Mouse (Mus musculus) adrenal gland, adult (tissue): ENCODE results near the gene A530032D15Rik.
"Not testable (repeated sequence)": the region's sequence is repeated elsewhere in the genome, so short reads cannot be mapped to it uniquely, and the experiment has no call there.

Experiments used
- DNase-seq, 2 experiments: peaks; one replicate each; pipeline ENCODE4 v3.0.0; 2022 to 2023; ENCODE audit warnings: low spot score in 1 of 2; ENCODE audit not compliant: inconsistent age in 2 of 2

A530032D15Rik gene

DNA sequence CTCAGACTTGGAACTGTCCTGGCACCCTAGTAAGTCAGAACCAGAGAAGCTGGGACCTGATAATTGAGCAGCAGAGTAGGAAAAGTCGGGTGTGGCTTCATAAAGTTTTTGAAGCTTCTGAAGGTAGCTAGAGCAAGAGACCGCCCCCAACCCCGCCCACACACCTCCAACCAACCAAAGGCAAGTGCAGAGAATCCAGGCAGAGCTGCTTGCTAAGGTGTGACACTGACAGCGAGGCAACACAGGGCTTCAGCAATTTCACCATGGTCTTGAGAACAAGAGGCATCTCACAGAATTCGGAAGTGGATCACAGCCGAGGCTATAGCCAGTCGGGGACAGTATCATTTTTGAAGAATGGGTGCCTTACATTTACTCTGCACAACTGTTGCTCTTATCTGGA is at the start of gene A530032D15Rik:
A530032D15Rik (minus strand) TSS at position 101 of the 400 bp plus-strand sequence.
- not testable (repeated sequence) for DNase-seq

DNA sequence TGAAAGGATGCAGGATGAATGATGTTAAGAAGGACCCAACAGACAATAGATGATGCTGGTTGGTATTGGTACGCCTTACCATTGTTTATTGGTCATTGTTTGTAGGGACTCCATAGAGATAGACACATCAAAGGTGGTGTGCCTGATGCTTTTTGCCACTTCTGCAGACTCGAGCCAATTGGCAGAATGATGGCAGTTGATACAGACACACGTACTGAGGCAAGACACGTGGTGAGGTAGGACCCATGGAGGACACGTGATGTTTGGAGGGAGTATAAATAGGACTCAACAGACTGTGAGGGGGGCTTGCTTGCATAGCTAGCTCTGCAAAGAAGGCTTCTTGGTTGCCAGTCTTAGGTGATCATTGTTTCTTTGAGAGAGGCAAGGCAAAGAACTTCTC is 45.5 kb upstream of the A530032D15Rik start:
- not testable (repeated sequence) for DNase-seq

DNA sequence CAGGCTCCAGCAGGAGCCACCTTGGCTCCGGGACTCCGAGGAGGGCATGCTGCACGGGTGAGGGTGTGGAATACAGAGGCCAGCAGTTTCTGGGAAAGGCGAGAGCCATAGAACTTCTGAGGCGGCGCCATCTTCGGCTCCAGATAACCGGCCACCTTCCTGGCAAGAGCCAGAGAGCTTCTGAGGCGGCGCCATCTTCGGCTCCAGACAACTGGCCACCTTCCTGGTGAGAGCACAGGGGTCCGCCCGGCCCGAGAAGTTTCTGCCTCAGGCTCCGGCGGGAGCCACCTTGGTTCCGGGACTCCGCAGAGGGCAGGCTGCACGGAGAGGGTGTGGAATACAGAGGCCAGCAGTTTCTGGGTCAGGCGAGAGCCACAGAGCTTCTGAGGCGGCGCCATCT is 24.0 kb upstream of the A530032D15Rik start:
- DNase-seq, result not testable (repeated sequence)

DNA sequence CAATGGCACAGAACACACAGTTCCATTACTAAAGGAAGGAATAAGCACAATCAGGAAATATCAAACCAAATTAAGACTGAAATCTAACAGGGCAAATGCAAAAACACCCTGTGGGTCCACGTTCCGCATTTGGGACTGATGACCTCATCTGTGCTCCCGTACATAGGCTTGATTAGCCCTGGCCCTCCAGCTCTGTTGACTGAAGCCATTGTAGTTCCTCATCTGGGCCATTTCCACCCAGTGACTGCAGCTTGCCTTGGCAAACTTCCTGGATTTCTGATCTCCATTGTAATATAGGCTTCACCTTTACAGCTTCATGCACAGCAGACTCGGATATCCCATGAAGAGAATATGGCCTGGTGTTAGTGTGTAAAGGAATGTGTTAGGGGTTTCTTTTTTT is 12.2 kb upstream of the A530032D15Rik start:
- DNase-seq, result not testable (repeated sequence)

DNA sequence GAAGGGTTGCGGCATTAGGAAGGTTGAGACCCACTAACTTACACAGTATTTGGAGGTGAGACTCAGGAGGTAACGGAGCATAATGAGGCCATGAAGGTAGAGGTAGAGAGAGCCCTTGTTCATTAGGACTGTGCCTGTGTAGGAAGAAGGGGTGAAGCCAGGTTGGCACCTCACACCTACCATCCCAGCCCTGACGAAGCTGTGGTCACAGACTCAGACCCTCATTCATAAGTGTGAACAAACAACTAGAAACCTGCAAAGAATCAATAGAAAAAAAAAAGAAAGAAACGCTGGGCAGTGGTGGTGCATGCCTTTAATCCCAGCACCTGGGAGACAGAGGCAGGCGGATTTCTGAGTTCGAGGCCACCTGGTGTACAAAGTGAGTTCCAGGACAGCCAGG is 8.7 kb upstream of the A530032D15Rik start:
- not testable (repeated sequence) for DNase-seq

DNA sequence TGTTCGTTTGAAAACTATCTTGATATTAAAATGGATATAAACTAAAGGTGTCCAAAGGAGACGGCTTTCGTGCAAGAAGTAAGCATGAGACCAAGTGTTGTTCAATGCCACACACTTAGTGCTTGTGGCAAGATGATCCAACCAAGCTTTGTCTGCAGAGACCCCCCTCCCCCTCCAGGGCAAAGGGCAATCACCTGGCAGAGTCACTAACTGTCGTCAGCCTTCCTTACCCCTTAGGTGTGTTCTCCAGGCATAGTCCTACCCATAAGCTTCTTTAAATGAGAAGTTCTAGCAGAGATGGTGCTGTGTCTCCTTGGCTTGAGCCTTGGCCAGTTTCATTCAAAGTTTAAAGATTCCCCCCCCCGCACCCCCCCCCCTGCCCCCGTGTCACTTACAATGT is 7.9 kb upstream of the A530032D15Rik start:
- DNase-seq, result not testable (repeated sequence)

DNA sequence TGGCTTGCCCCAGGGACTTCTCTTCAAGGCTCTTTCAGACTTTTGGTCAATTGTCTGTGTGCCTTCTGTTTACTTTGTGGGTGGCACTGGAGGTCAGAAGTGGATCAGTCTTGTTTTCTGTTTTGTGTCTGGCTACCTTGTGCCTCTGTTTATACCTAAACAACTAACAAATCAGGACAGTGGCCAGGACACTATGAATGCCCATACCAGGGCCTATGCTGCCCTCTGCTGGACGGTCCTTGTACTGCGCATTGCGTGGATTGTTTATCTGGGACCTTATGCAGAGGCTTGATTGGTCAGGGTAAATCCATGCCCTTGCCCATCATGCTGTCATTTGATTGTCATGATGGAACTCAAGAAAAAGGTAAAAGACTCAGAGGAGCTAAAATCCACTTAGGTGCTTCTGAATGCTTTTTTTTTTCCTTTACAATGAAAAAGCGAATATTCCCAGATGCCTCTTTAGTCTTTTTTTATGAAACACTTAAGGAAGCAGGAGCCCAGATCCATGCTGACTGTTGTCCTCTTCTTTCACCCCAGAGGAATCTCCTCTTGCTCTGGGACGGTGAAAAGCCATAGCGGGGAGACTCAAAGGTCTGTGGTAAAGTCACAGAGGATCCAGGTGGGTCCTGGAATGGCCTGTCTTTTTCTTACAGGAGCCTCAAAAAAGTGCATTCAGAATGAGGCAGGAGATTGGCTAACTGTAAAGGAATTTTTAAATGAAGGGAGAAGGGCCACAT is 5.2 kb upstream of the A530032D15Rik start:
- DNase-seq, result peak; percentile 50 to 89

DNA sequence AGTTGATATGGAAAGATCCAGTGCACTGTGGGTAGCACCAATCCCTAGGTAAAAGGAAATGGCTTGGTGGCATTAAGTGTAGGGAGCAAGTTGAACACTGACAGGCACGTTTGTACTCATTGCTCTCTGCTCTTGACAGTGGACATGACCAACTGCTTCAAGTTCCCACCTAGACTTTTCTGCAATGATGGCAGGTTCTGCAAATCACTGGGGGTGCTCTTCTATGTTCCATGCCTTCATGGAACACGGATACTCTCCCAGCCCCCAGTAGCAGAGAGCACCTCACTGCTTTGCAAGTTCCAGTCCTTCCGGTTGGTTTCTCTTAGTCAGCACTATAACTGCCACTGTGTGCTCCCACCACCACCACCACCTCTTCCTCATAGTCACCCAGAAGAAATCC is 4.4 kb upstream of the A530032D15Rik start:
- peak in 1 of 2 experiments; percentile 52 for DNase-seq

DNA sequence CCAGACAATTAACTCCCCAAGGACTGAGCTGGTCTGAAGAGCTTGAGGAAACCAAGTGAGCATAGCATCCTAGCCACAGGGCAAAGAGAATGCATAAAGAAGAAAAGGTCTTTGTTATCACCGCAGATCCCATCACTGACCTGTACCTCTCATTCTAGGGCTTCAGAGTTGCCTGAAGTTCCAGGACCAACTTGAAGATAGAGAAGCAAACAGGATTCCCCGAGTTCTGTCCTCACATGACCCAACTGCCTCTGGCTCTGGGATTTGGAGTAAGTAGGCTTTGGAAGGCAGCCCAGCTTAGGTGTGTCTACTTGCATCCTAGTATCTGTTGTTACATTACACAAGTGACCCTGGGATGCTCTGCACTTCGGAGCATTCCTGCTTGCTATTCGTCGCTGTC is 3.2 kb upstream of the A530032D15Rik start:
- DNase-seq, result peak in 1 of 2 experiments; percentile 45

DNA sequence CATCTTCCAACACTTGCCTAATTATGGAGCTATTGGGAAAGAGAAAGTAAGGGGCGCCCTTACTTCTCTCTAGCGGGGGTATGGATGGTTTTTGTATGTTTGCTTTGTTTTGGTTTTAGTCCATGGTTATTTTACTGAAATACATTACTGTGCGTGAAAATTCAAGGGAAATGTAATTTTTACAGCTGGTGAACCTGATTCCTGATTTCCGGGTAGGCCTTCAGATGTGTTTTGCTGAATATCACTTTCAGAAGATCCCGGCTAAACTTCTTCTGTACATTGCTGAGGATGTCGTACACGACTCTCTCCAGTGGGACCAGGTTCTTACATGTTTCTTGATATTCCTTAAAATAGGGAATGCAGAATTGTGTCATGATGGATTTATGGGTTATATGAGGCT is 2.6 kb upstream of the A530032D15Rik start:
- DNase-seq, result not testable (repeated sequence)

DNA sequence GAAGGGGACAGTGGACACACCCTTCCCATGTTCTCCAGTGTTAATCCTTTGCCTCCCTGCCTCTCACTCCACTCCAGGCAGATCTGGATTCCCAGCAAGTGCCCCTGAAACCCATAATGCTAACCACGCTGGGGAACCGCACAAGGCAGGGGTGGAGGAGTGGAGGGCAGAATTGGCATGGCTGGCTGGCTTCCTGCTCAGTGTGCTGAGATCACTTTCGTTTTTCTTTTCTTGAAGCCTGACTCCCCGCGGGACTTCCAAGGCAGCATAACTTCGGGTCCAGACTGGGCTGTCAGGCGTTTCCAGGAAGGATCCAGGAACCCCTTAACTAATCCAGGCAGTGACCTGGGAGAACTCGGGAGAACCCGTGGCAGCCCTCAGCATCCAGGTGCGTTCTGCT is 1.9 kb upstream of the A530032D15Rik start:
- peak in 1 of 2 experiments; percentile 64 for DNase-seq

DNA sequence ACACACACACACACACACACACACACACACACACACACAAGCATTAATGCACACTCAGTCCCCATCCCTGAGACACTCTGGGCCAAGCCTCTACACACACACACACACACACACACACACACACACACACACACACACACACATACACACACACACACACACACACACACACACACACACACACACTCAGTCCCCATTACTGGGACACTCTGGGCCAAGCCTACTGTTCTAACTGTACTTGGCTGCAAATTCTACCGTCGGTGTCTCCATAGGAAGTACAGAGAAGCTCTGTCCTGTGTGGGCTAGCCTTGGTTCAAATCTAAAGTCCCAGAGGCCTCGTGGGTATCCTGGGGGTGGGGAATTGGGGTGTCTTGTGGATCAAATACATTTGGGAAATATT is 1.2 kb upstream of the A530032D15Rik start:
- DNase-seq, result not testable (repeated sequence)

DNA sequence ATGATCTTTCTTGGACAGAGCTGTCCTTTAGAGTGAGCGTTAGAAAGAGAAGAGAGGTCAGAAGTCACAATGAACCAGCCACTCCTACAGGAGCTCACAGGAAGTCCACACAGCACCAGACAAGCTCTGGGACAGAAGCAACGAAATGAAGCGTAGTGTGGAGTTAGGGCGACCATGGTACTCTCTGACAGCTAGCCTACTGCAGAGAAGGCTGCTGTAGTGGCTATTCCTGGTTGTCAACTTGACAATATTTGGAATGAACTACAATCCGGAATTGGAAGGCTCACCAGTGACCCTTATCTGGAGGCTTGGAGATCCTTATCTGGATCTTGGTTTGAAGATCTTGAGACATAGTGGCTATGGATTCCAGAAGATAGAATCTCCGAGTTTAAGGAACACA is 3.6 kb downstream of the A530032D15Rik start:
- DNase-seq, result not testable (repeated sequence)

DNA sequence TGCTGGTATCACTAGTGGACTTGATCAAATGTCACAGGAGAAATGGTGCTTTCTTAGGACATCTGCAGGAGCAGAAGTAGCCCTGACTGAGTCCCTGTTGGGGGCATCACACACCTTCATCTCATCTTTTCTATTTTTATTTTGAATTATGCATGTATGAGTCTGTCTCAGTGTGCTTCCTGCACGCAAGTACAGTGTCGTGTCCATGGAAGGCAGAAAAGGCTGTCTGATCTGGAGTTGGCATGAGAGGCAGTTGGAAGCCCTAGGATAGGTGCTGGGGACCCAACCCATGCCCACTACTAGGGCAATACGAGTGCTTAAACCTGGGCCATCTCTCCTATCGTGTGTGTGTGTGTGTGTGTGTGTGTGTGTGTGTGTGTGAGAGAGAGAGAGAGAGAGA is 4.3 kb downstream of the A530032D15Rik start:
- peak in 1 of 2 experiments; percentile 45 for DNase-seq

DNA sequence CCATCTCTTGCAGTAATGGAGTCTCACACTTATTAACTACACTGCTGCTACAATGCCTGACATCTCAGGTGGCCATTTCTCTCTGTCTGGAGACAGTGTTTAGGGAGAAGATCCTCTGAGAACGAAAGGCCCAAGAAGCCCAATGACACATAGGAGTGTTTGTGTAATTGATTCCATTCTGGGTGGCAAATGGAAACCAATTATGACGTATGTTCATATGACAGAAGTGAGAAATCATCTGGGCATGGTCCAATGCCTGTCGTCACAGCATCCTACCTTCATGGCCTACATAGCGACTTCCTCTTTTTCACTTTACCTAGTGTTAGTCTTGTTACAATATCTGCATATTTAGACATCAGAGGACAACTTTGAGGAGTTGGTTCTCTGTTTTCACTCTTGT is 7.9 kb downstream of the A530032D15Rik start:
- not testable (repeated sequence) for DNase-seq

DNA sequence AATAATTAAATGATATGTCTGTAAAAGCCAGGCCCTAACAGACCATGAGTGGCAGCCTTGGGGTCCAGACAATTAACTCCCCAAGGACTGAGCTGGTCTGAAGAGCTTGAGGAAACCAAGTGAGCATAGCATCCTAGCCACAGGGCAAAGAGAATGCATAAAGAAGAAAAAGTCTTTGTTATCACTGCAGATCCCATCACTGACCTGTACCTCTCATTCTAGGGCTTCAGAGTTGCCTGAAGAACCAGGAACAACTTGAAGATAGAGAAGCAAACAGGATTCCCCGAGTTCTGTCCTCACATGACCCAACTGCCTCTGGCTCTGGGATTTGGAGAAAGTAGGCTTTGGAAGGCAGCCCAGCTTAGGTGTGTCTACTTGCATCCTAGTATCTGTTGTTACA is 9.8 kb downstream of the A530032D15Rik start, which contains the start of gene Gm10553:
Gm10553 (plus strand) TSS at position 301 of the 400 bp plus-strand sequence.
- DNase-seq, result not testable (repeated sequence)

DNA sequence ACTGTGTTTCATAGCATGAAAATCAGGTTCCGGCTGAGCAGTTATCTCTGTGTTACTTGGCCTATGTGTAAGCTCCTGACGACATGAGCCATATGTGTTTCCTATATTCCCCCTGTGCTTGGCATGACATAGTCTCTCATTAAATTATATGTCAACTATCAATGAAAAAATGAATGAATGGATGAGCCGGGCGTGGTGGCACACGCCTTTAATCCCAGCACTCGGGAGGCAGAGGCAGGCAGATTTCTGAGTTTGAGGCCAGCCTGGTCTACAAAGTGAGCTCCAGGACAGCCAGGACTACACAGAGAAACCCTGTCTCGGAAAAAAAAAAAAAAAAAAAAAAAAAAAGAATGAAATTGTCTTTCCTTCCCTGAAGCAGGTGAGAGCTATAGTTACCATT is 10.6 kb downstream of the A530032D15Rik start:
- not testable (repeated sequence) for DNase-seq

DNA sequence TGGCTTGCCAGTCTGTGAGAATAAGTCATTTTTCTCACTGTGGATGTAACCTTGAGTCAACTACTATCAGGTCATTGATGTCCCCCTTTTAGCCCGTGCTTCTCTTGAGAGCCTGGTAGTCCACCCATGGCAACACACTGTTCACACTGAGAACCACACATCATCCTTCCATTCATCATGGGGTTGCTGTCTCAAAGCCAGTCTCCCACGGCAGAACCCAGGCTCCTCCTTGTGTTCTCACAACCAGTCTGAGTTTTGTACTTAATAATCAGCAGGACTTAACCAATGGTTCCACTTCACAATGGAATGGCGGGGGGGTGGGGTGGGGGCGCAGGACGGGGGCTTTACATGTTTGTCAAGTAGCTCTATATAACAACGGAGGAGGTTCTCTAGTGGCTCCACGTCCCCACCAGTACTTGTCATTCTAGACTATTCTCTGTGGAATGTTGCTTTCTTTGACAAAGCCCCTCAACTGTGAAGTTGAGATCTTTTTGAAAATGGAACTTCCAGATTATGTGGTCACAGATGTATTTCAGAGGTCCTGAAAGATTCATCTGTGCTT is 16.6 kb downstream of the A530032D15Rik start:
- DNase-seq, result peak in 1 of 2 experiments; percentile 16

DNA sequence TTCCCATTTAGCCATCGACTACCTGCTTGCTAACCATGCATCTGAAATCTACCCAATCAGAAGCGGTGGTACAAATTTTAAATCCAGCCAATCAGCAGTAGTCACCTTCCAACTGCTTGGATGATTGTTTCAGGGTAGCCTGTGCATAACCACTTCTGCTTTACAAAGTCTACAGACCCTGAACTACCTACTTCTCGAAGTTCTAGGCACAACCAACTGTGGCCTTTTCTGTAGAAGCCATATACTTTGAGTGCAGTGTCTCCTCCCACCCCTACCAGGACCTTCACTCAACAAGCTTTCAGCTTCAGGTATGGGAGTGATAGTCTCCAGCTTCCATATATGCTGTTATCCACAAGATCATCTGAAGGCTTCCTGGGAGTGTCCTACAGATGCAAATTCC is 17.5 kb downstream of the A530032D15Rik start:
- DNase-seq, result peak in 1 of 2 experiments; percentile 23

DNA sequence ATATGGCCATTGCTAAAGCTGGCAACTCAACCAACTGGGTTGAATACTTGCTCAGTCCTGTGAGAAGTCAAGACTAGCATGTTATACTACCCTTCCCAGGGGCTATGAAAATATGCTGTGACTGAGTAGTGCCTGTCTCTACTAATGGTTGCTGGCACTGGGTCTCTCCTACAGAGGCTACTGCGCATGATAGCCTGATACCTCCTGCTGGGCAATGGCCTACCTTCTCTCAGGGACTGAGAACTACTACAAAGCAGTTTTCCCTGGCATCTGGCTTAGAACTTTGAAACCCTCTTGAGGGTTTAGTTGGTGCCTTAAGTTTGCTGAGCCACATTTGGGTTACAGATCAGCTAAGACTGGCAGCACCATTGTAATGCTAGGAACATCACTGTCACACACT is 23.4 kb downstream of the A530032D15Rik start:
- DNase-seq, result peak in 1 of 2 experiments; percentile 30

DNA sequence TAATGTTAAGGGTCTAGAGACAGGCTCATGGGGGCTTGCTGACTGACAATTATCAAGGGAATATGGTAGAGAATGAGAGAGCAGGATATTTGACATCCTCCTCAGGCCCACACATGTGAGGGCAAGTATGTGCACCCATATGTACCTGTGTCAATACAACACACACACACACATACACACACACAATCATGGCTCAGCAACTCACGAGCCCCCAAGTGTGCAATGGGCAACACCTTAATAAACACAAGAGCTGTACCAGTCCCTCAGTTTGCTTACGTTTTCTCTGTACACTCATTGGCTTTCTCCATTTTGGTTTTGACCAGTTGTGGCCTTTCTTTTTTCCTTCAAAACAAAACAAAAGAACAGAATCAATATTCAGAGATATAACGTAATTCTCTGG is 24.9 kb downstream of the A530032D15Rik start:
- DNase-seq, result not testable (repeated sequence)

DNA sequence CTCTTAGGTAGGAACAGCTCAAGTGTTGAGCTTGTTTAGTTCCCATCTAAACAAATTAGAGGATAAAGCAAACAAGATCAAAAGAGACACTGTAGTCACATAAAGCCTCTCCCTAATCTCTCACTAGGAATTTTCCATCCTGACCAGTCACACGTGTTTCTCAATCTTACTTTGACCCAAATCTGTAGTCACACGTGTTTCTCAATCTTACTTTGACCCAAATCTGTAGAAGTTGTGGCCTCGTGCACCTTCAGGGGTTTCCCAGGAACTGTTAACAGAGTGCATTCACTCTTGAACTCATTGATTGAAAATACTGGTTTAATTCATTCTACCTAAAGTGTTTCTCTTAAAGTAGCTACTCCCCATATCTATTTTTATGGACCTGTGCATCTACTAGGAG is 36.6 kb downstream of the A530032D15Rik start:
- DNase-seq, result not testable (repeated sequence)
